Mouse (Mus musculus) embryonic fibroblast, embryonic 13.5 days (primary cell): ENCODE data around the gene Nanos3.

Source experiments
- CTCF ChIP-seq: IDR thresholded peaks from 2 replicates; pipeline ENCODE4 v1.5.1; 2011; ENCODE audit warnings: mild to moderate bottlenecking, control low read depth, low read length, moderate library complexity, borderline replicate concordance; ENCODE audit not compliant: insufficient read depth
- POLR2A ChIP-seq: IDR thresholded peaks from 2 replicates; pipeline ENCODE4 v1.6.1; 2011; ENCODE audit warnings: low read depth, mild to moderate bottlenecking, control low read depth, low read length, moderate library complexity

DNA sequence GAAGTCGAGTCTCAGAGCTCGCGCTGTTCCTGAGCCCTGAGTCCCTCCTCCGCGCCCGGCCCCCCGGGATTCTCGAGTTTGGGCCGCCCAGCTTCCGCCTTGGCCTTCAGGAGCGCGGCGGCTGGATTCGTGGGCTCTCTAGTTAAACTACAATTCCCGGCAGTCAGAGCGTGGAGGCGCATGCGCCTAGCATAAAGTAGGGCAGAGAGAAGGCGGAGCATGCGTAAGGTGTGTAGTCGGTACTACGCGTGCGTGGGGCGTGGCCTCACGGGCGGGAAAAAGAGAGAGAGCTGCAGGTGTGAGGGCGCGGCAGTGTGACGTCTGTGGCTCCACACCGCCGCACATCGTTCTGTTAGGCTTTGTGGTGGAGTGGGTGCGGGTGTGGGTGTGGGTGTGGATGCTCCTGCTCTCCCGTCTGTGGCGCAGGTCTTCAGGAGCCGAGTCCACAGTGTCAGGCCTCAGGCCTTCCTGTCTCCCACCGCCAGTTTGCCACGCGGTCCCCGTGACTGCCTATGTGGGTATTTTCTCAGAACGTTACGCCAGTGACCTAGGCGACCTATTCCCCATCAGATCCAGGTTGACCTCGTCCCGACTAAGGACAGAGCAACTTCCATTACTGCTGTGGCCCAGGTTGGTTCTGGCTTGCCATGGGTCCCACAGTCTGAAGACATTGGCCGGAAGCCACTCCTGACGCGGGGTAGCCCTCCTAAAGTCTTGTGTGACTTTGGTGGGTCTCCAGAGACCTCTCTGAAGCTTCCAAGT, 37.1 kb downstream of the Nanos3 start, which contains the start of the genes Cc2d1a and 4930432K21Rik:
- TF ChIP-seq CTCF (no peak), POLR2A (peak; percentile 64)
